Mouse (Mus musculus) right cerebral cortex, postnatal 10 days (tissue): Measurements from ENCODE around the gene Mnt.

Experiments used
- DNase-seq, 2 experiments: peaks; one replicate each; pipeline ENCODE4 v3.0.0; 2021; ENCODE audit warnings: low spot score in 2 of 2

Mnt gene

GRCm38 (mm10) chr11:74845784-74846183, 15.1 kb downstream of the Mnt start:
- DNase-seq, result no peak

- peak in 1 of 2 experiments; percentile 82 for DNase-seq
Observed at GRCm38 (mm10) chr11:74847919-74848521, 17.3 kb downstream of the Mnt start.

GRCm38 (mm10) chr11:74850998-74851661, 20.4 kb downstream of the Mnt start:
- no peak for DNase-seq

GRCm38 (mm10) chr11:74857756-74858155, 27.0 kb downstream of the Mnt start:
- no peak for DNase-seq

GRCm38 (mm10) chr11:74862129-74862528, 31.4 kb downstream of the Mnt start:
- DNase-seq, result no peak

- DNase-seq, result no peak
Observed at GRCm38 (mm10) chr11:74863471-74863870, 32.8 kb downstream of the Mnt start.

GRCm38 (mm10) chr11:74864421-74864820, 33.7 kb downstream of the Mnt start:
- DNase-seq, result no peak

- DNase-seq, result no peak
Observed at GRCm38 (mm10) chr11:74865252-74865651, 34.5 kb downstream of the Mnt start.

GRCm38 (mm10) chr11:74866640-74867039, 35.9 kb downstream of the Mnt start:
- DNase-seq, result peak; percentile 81 to 85

GRCm38 (mm10) chr11:74867181-74867580, 36.5 kb downstream of the Mnt start:
- DNase-seq, result no peak

- no peak for DNase-seq
Observed at GRCm38 (mm10) chr11:74868046-74868760, 37.5 kb downstream of the Mnt start.

- no peak for DNase-seq
Observed at GRCm38 (mm10) chr11:74869603-74870002, 38.9 kb downstream of the Mnt start.

- no peak for DNase-seq
Observed at GRCm38 (mm10) chr11:74870544-74870943, 39.8 kb downstream of the Mnt start.

- DNase-seq, result peak; percentile 67
Observed at GRCm38 (mm10) chr11:74870991-74871622, 40.4 kb downstream of the Mnt start.

- DNase-seq, result no peak
Observed at GRCm38 (mm10) chr11:74874630-74875029, 43.9 kb downstream of the Mnt start.

- DNase-seq, result peak; percentile 83 to 88
Observed at GRCm38 (mm10) chr11:74876801-74877200, 46.1 kb downstream of the Mnt start.

GRCm38 (mm10) chr11:74880999-74881398, 50.3 kb downstream of the Mnt start:
- DNase-seq, result no peak

GRCm38 (mm10) chr11:74881979-74882378, 51.3 kb downstream of the Mnt start:
- peak in 1 of 2 experiments; percentile 59 for DNase-seq

- DNase-seq, result no peak
Observed at GRCm38 (mm10) chr11:74883098-74883497, 52.4 kb downstream of the Mnt start.

GRCm38 (mm10) chr11:74894619-74895018, 63.9 kb downstream of the Mnt start:
- no peak for DNase-seq
